Mouse (Mus musculus) gastrocnemius, postnatal 10 days (tissue): Measurements from ENCODE around the gene Irf4. TPM values are rescaled to one million over a fixed set of nuclear protein-coding genes. Genes with fewer than 3 reads are reported as not detected.

Experiments used
- DNase-seq: peaks from one replicate; pipeline ENCODE4 v3.0.0; 2021; ENCODE audit warnings: mixed read lengths
- total RNA-seq, 2 experiments: library from RNA; stranded (reverse); gene quantifications; 2 replicates each; pipeline ENCODE4 v1.2.3; 2021

Gene Irf4
- total RNA-seq, 2 experiments from 2014 or later, result 1.8 to 2.7 TPM

- no peak for DNase-seq
Measured at GRCm38 (mm10) chr13:30762224-30762623, 13.2 kb downstream of the Irf4 start.

- no peak for DNase-seq
Measured at GRCm38 (mm10) chr13:30764014-30764740, 15.2 kb downstream of the Irf4 start.

GRCm38 (mm10) chr13:30765906-30766305, 16.9 kb downstream of the Irf4 start:
- no peak for DNase-seq

- DNase-seq, result no peak
Measured at GRCm38 (mm10) chr13:30766636-30767476, 17.8 kb downstream of the Irf4 start.

GRCm38 (mm10) chr13:30767477-30768127, 18.6 kb downstream of the Irf4 start:
- DNase-seq, result no peak

GRCm38 (mm10) chr13:30776021-30776420, 27.0 kb downstream of the Irf4 start:
- DNase-seq, result no peak

GRCm38 (mm10) chr13:30777678-30778179, 28.7 kb downstream of the Irf4 start:
- DNase-seq, result no peak

- no peak for DNase-seq
Measured at GRCm38 (mm10) chr13:30781905-30782304, 32.9 kb downstream of the Irf4 start.

GRCm38 (mm10) chr13:30782419-30782818, 33.4 kb downstream of the Irf4 start:
- no peak for DNase-seq

GRCm38 (mm10) chr13:30785423-30786040, 36.5 kb downstream of the Irf4 start:
- no peak for DNase-seq

- no peak for DNase-seq
Measured at GRCm38 (mm10) chr13:30786235-30787035, 37.4 kb downstream of the Irf4 start.

GRCm38 (mm10) chr13:30787036-30787320, 38.0 kb downstream of the Irf4 start:
- DNase-seq, result no peak

- no peak for DNase-seq
Measured at GRCm38 (mm10) chr13:30787556-30787955, 38.5 kb downstream of the Irf4 start.

GRCm38 (mm10) chr13:30787960-30788359, 38.9 kb downstream of the Irf4 start:
- DNase-seq, result no peak

GRCm38 (mm10) chr13:30788421-30788820, 39.4 kb downstream of the Irf4 start:
- DNase-seq, result no peak

GRCm38 (mm10) chr13:30790016-30790415, 41.0 kb downstream of the Irf4 start:
- DNase-seq, result no peak

- DNase-seq, result no peak
Measured at GRCm38 (mm10) chr13:30792308-30792707, 43.3 kb downstream of the Irf4 start.

- no peak for DNase-seq
Measured at GRCm38 (mm10) chr13:30792741-30793140, 43.7 kb downstream of the Irf4 start.

- no peak for DNase-seq
Measured at GRCm38 (mm10) chr13:30793196-30793595, 44.2 kb downstream of the Irf4 start.

- DNase-seq, result no peak
Measured at GRCm38 (mm10) chr13:30793616-30794015, 44.6 kb downstream of the Irf4 start.

- no peak for DNase-seq
Measured at GRCm38 (mm10) chr13:30795960-30796359, 46.9 kb downstream of the Irf4 start.

GRCm38 (mm10) chr13:30801886-30802285, 52.9 kb downstream of the Irf4 start:
- no peak for DNase-seq
